Mouse (Mus musculus): ENCODE data around the gene Zfp839. TPM values are rescaled to one million over a fixed set of nuclear protein-coding genes. Genes with fewer than 3 reads are reported as not detected.
A peak's percentile ranks its signal among the peaks of the same experiment; 100 is the strongest.

Zfp839 gene
- polyA plus RNA-seq, 1 experiment = 4.3 TPM

DNA sequence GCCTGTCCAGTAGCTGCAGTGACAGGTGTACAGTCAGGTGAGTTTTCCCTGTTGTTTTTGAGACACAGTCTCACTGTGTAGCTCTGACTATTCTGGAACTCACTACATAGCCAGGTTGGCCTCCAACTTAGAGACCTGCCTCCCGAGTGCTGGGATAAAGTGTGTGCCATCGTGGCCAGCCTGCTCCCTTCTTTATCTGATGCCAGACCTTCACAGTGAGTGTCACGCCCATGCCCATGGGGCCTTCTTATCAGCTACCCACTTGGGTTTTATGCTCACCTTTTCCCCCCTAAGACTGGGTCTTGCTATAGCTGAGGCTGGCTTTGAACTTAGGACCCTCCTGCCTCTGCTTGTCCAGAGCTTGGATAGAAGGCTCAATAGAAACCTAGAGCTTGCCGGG lies 20.1 kb downstream of the Zfp839 start:
- peaks cover 34% of the 10 kb centered on the region for H3K4me1 ChIP-seq
- no peaks in the 10 kb centered on the region for H3K27me3 ChIP-seq (replicated peaks)
- H3K4me3 ChIP-seq (replicated peaks) = no peak overlapping the region
- TF ChIP-seq GATA1 (IDR thresholded peaks at IDR 0.05; ENCODE audit: borderline replicate concordance, low read length) = no peak
- TF ChIP-seq FLI1 (IDR thresholded peaks at IDR 0.05; ENCODE audit: low read length) = no peak
- no peaks in the 10 kb centered on the region for H3K9me3 ChIP-seq
- H3K36me3 ChIP-seq (replicated peaks; ENCODE audit: low read length) = peaks cover 96% of the 10 kb centered on the region

DNA sequence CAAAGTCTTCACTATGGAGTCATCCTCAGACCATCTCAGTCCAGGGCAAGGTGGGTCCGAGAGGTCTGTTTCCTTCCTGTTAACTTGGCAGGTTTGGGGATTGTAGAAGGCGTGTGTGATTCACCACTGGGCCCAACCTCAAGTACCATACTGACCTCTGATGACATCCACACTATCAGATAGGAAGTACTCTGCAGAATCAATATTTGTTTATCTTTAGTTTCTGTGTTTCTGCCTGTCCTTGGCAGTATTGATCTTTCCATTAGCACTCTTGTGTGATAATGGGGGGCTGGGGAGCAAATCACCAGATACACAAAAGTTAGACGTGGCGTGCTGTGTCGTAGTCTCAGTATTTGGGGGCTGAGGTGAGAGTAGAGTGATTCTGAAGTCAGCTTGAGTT lies 21.2 kb downstream of the Zfp839 start:
- H3K27me3 ChIP-seq (replicated peaks) = no peaks in the 10 kb centered on the region
- H3K4me1 ChIP-seq = peaks cover 36% of the 10 kb centered on the region
- no peak for TF ChIP-seq FLI1 (IDR thresholded peaks at IDR 0.05; ENCODE audit: low read length)
- H3K36me3 ChIP-seq (replicated peaks; ENCODE audit: low read length) = peaks cover 97% of the 10 kb centered on the region
- H3K4me3 ChIP-seq (replicated peaks) = no peak overlapping the region
- no peaks in the 10 kb centered on the region for H3K9me3 ChIP-seq

DNA sequence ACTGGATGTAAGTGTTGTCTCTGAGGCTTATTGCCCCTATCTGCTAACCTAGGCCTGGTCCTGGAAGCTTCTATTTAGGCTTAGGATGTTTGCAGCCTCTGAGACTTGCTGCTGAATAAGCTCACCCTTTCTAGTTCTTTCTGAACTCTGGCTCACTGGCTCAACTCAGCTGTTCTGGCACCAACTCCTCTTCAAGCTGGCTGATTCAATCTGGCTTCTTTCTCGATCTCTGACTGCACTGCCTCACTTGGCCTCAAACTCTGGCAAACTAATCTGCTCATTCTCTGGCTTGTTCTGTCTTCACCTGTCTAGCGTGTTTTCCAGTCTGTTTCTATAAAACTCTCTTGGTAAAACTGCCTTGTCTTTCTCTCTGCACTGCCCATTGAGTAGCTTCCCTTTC lies 25.3 kb downstream of the Zfp839 start:
- Histone ChIP-seq H3K36me3 (replicated peaks; ENCODE audit: low read length) (peaks cover 94% of the 10 kb centered on the region), H3K9me3 (no peaks in the 10 kb centered on the region), H3K4me1 (peaks cover 27% of the 10 kb centered on the region), H3K27me3 (replicated peaks) (no peaks in the 10 kb centered on the region), H3K4me3 (replicated peaks) (no peak overlapping the region)
- TF ChIP-seq FLI1 (IDR thresholded peaks at IDR 0.05; ENCODE audit: low read length) (no peak), GATA1 (IDR thresholded peaks at IDR 0.05; ENCODE audit: borderline replicate concordance, low read length) (no peak)

DNA sequence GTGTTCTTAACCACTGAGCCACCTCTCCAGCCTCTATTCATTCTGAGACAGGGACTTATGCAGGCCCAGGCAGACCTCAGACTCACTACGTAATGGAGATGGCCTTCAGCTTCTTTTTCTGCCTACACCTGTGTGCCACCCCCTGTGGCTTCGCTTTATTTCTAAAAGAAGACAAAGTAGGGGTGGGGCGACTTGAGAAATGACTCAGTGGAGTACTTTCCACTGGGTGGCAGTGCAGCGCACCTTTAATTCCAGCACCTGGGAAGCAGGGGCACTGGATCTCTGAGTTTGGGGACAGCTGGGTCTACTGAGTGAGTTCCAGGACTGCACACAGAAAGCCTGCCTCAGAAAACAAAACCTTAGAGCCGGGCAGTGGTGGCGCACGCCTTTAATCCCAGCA lies 32.2 kb downstream of the Zfp839 start:
- H3K4me1 ChIP-seq = peaks cover 36% of the 10 kb centered on the region
- TF ChIP-seq GATA1 (IDR thresholded peaks at IDR 0.05; ENCODE audit: borderline replicate concordance, low read length) (no peak), FLI1 (IDR thresholded peaks at IDR 0.05; ENCODE audit: low read length) (no peak)
- no peaks in the 10 kb centered on the region for H3K9me3 ChIP-seq
- no peaks in the 10 kb centered on the region for H3K27me3 ChIP-seq (replicated peaks)
- no peak overlapping the region for H3K4me3 ChIP-seq (replicated peaks)
- H3K36me3 ChIP-seq (replicated peaks; ENCODE audit: low read length) = peaks cover 85% of the 10 kb centered on the region

DNA sequence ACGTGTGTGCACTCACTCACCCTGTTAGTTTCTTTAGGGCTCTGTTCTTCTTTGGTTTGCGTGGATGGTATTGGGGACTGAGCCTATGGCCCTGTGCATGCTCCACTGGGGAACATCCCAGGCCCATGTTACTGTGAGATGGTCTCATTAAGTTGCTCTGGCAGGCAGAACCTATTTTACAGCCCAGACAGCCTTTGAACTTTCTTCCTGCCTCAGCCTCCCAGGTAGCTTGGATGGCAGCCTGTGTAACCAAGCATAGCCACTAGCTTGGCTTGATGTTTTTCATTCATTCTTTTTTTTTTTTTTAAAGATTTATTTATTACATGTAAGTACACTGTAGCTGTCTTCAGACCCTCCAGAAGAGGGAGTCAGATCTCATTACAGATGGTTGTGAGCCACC lies 35.2 kb downstream of the Zfp839 start:
- peaks cover 48% of the 10 kb centered on the region for H3K4me1 ChIP-seq
- no peaks in the 10 kb centered on the region for H3K27me3 ChIP-seq (replicated peaks)
- H3K36me3 ChIP-seq (replicated peaks; ENCODE audit: low read length) = peaks cover 63% of the 10 kb centered on the region
- H3K9me3 ChIP-seq = no peaks in the 10 kb centered on the region
- TF ChIP-seq FLI1 (IDR thresholded peaks at IDR 0.05; ENCODE audit: low read length) (no peak), GATA1 (IDR thresholded peaks at IDR 0.05; ENCODE audit: borderline replicate concordance, low read length) (no peak)
- no peak overlapping the region for H3K4me3 ChIP-seq (replicated peaks)

DNA sequence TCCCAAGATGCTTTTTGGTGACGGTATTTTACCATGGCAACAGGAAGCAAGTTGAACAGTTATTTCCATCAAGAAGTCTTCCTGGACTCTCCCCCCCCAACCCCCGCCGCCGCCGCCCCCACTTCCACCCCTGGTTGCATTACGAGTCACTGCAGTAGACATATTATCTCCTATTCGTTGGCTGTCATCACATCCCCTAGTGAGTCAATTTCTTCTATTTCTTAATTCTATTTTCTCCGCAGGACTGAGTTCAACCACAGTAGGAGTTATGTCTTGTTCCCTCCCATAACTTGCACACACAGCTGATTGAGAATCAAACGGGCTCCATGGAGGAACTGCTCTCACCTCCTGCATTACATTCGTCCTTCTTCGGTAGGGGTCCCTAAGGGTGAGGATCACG lies 38.1 kb downstream of the Zfp839 start:
- no peaks in the 10 kb centered on the region for H3K27me3 ChIP-seq (replicated peaks)
- peaks cover 77% of the 10 kb centered on the region for H3K4me1 ChIP-seq
- TF ChIP-seq FLI1 (IDR thresholded peaks at IDR 0.05; ENCODE audit: low read length) (no peak), GATA1 (IDR thresholded peaks at IDR 0.05; ENCODE audit: borderline replicate concordance, low read length) (no peak)
- peaks cover 55% of the 10 kb centered on the region for H3K36me3 ChIP-seq (replicated peaks; ENCODE audit: low read length)
- peak overlapping the region; percentile 100 for H3K4me3 ChIP-seq (replicated peaks)
- no peaks in the 10 kb centered on the region for H3K9me3 ChIP-seq

DNA sequence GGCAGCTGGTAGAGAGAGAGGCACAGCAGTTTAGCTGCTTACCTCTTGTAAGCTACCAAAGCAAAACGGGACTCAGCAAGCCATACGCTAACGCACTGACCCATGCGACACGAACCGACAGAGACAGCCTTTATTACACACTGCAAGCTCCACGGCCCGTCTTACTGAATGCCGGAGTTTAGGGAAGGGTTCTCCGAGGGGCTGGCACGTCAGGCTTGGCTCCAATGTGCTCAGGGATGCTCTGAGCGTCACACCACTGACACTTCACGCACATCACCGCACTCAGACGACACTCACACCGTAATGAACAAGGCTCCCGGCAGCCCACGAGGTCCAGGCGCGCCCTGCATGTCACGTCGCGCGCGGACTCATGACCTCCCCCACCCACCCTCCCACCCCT lies 38.6 kb downstream of the Zfp839 start:
- Histone ChIP-seq H3K9me3 (no peaks in the 10 kb centered on the region), H3K36me3 (replicated peaks; ENCODE audit: low read length) (peaks cover 55% of the 10 kb centered on the region), H3K27me3 (replicated peaks) (no peaks in the 10 kb centered on the region), H3K4me1 (peaks cover 81% of the 10 kb centered on the region), H3K4me3 (replicated peaks) (peak overlapping the region; percentile 100)
- TF ChIP-seq FLI1 (IDR thresholded peaks at IDR 0.05; ENCODE audit: low read length) = no peak
- no peak for TF ChIP-seq GATA1 (IDR thresholded peaks at IDR 0.05; ENCODE audit: borderline replicate concordance, low read length)

DNA sequence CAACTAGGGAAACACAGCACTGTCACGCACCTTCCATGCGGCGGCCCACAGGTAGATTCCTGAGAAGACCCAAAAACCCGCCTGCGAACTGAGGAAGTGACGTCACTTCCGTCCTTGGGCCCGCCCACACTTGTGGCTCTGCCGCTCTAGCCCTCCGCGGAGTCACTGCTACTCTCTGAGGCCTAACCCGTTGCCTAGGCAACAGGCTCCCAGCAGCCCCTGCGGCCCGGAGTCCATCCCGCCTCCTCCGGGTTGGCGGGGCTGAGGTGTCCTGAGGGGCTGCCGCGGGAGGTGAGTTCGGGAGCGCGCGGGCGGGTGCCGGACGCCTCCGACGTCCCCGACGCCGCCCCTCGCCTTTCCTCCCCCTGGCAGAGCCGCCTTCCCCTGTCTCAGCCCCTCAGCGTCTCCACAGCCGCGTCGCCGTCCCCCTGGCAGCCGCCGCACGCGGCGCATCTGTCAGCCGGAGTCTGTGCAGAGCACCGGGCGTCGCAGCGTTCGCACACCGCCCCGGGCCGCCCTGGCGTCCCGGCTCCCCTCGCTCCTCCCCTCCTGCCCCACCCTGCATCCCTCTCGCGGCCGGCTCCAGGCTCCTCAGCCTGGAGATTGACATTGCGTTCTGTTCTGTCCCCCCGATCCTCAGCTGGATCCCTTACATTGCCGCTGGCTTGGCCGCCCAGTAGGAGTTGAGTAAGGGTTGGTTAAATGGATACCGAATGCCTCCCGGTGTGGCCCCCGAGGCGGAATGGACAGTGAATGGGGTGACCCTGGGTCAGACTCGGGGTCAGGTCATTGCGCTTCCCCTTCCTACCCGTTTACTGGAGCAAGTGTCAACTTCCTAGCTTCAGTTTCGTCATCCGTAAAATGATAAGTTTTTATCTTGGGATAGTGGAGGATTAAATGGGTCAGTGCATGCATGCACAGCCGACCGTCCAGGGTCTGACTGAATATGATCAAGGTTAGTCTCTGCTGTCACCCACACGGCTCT lies 39.3 kb downstream of the Zfp839 start, which contains the start of the genes Cinp and Tecpr2:
Cinp (minus strand) TSS at position 110 of the 985 bp plus-strand sequence.
Tecpr2 (plus strand) TSS at position 229 of the 985 bp plus-strand sequence.
- peak; percentile 60; the same call in 1 of the 2 replicates for TF ChIP-seq FLI1 (IDR thresholded peaks at IDR 0.05; ENCODE audit: low read length)
- TF ChIP-seq GATA1 (IDR thresholded peaks at IDR 0.05; ENCODE audit: borderline replicate concordance, low read length) = no peak
- Histone ChIP-seq H3K4me3 (replicated peaks) (peak within 1 kb of the TSS; percentile 100), H3K4me1 (peaks cover 81% of the 10 kb centered on the region), H3K27me3 (replicated peaks) (no peaks in the 10 kb centered on the region), H3K36me3 (replicated peaks; ENCODE audit: low read length) (peaks cover 55% of the 10 kb centered on the region), H3K9me3 (no peaks in the 10 kb centered on the region)

DNA sequence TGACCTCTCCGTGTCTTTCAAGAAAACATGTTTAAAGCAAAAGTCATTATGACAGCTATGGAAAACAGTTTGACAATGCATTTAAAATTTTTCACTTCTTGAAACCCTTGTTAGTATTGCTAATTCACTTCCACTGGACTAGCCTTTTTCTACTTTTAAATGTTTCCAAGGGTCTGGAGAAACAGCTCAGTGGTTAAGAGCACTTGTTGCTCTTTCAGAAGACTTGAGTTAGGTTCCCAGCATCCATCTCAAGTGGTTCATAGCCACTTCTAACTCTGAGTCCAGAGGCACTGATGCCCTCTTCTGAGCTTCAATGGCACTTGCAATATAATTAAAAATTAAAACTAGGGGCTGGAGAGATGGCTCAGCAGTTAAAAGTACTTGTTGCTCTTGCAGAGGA lies 41.8 kb downstream of the Zfp839 start:
- H3K36me3 ChIP-seq (replicated peaks; ENCODE audit: low read length) = peaks cover 57% of the 10 kb centered on the region
- H3K27me3 ChIP-seq (replicated peaks) = no peaks in the 10 kb centered on the region
- H3K4me3 ChIP-seq (replicated peaks) = no peak overlapping the region
- no peaks in the 10 kb centered on the region for H3K9me3 ChIP-seq
- H3K4me1 ChIP-seq = peaks cover 83% of the 10 kb centered on the region
- no peak for TF ChIP-seq FLI1 (IDR thresholded peaks at IDR 0.05; ENCODE audit: low read length)
- TF ChIP-seq GATA1 (IDR thresholded peaks at IDR 0.05; ENCODE audit: borderline replicate concordance, low read length) = no peak

DNA sequence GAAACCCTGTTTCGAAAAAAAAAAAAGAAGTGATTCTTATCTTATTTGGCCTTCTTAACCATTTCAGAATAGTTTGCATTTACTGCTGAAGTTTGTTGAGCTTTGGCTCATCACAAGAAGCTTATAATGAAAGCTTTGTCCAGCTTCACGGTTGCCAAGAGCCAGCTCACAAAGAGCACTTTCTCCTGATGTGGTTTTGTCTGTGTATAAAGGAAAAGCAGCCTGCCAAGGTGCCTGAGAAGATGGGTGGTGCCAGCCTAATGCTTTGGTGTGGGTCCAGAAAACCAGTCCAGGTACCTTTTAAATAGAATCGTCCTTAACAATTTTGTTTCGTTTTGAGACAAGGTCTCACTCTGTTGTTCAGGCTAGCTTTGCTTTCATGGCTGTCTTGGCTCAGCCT lies 52.1 kb downstream of the Zfp839 start:
- Histone ChIP-seq H3K4me1 (peaks cover 69% of the 10 kb centered on the region), H3K9me3 (peaks cover 8% of the 10 kb centered on the region; the same call in 1 of the 2 replicates), H3K4me3 (replicated peaks) (no peak overlapping the region), H3K36me3 (replicated peaks; ENCODE audit: low read length) (peaks cover 80% of the 10 kb centered on the region), H3K27me3 (replicated peaks) (no peaks in the 10 kb centered on the region)
- no peak for TF ChIP-seq GATA1 (IDR thresholded peaks at IDR 0.05; ENCODE audit: borderline replicate concordance, low read length)
- no peak for TF ChIP-seq FLI1 (IDR thresholded peaks at IDR 0.05; ENCODE audit: low read length)

All from megakaryocyte, embryonic 14.5 days (primary cell).